Mouse (Mus musculus) right cerebral cortex, postnatal 14 days (tissue): ENCODE results near the gene Cts6.
A peak's percentile ranks its signal among the peaks of the same experiment; 100 is the strongest.
"Not testable (repeated sequence)": the region's sequence is repeated elsewhere in the genome, so short reads cannot be mapped to it uniquely, and the experiment has no call there.

Source experiments
- DNase-seq: peaks from one replicate; pipeline ENCODE4 v3.0.0; 2022

The Cts6 gene

GRCm38 (mm10) chr13:61203310-61203709 is at the start of gene Cts6:
Cts6 (minus strand) TSS chr13:61203410.
- no peak for DNase-seq

- DNase-seq, result peak; percentile 50
Observed at GRCm38 (mm10) chr13:61241076-61241947, 38.1 kb upstream of the Cts6 start.

- DNase-seq, result not testable (repeated sequence)
Observed at GRCm38 (mm10) chr13:61185151-61185933, 17.9 kb downstream of the Cts6 start.

DNA sequence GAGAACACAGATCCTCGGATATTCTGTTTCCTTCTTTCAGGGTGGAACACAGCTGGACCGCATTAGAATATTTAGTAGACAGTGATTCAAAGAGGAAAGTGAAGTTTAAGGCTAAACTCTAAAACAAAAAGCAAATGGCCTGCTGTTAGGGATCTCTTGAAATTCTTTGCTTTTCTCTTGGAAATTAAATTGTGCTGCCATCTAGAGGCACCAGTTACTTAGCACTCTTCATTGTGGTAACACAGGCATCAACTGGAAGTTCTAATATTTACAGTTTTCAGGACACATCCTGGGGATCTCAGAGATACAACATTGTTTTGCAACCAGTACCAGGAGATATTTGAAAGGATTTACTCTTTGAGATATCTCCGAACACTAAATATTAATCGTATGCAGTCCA is 38.6 kb downstream of the Cts6 start:
- no peak for DNase-seq

GRCm38 (mm10) chr13:61164156-61164555 is 39.1 kb downstream of the Cts6 start, which contains the start of gene Ctsr:
Ctsr (minus strand) TSS chr13:61164256.
- DNase-seq, result no peak
